In genomic region chr9:57955764-57956163, GRCm38 (mm10) we compare ENCODE assay signal across 20 mouse cellular contexts. TPM values are rescaled to one million over a fixed set of nuclear protein-coding genes. Genes with fewer than 3 reads are reported as not detected.
"Had no signal": no experiment of that assay in that cellular context is flagged by ENCODE, and none has a peak within 500 bp of the region (broad histone marks: within the 10 kb centered on the region; RNA-seq: fewer than 3 reads in every experiment).

No protein-coding gene starts in this region.

- H3K4me2 ChIP-seq: kidney, embryonic 15.5 days; limb, embryonic 12.5 days; limb, embryonic 15.5 days; liver, embryonic 11.5 days; lung, embryonic 14.5 days; midbrain, embryonic 12.5 days; midbrain, embryonic 15.5 days; neural tube, embryonic 13.5 days; stomach, embryonic 15.5 days had no signal

- H3K4me3 ChIP-seq: kidney, embryonic 15.5 days; limb, embryonic 12.5 days; limb, embryonic 15.5 days; midbrain, embryonic 12.5 days; midbrain, embryonic 15.5 days; neural tube, embryonic 13.5 days; stomach, embryonic 15.5 days had no signal

- H3K4me1 ChIP-seq: stomach, embryonic 15.5 days had no signal

- H3K27ac ChIP-seq: kidney, embryonic 15.5 days; limb, embryonic 12.5 days; limb, embryonic 15.5 days; liver, embryonic 14.5 days; macrophage; midbrain, embryonic 12.5 days; midbrain, embryonic 15.5 days; neural tube, embryonic 13.5 days had no signal

- DNase-seq: kidney, adult 11 months; kidney, adult 8-10 months; kidney, postnatal 10 days; kidney, postnatal 36 days; layer of hippocampus, adult 9-11 months; liver, postnatal 0 days; lung, embryonic 14.5 days; retina, postnatal 1 day; right cerebral cortex, postnatal 25 days; thymus, adult 18-20 months had no signal

- H3K27me3 ChIP-seq: kidney, embryonic 15.5 days; midbrain, embryonic 15.5 days; neural tube, embryonic 13.5 days; stomach, embryonic 15.5 days had no signal

- H3K36me3 ChIP-seq: kidney, embryonic 15.5 days; limb, embryonic 12.5 days; limb, embryonic 15.5 days; stomach, embryonic 15.5 days had no signal

RNA-seq across cellular contexts. Expression of gene Sema7a, which starts 15.9 kb away (rescaled TPM):
- polyA plus RNA-seq: liver, postnatal 0 days had no signal

RNA-seq across cellular contexts. Expression of gene Cyp11a1, which starts 50.4 kb away (rescaled TPM):
- polyA plus RNA-seq: liver, embryonic 11.5 days; macrophage had no signal
